Mouse (Mus musculus): ENCODE measurements around the gene Ddx39b. TPM values are rescaled to one million over a fixed set of nuclear protein-coding genes. Genes with fewer than 3 reads are reported as not detected.
A peak's percentile ranks its signal among the peaks of the same experiment; 100 is the strongest.
"Not testable (repeated sequence)": the region's sequence is repeated elsewhere in the genome, so short reads cannot be mapped to it uniquely, and the experiment has no call there.

Gene Ddx39b
- polyA plus RNA-seq, 1 experiment from 2014 or later: 488 TPM

DNA sequence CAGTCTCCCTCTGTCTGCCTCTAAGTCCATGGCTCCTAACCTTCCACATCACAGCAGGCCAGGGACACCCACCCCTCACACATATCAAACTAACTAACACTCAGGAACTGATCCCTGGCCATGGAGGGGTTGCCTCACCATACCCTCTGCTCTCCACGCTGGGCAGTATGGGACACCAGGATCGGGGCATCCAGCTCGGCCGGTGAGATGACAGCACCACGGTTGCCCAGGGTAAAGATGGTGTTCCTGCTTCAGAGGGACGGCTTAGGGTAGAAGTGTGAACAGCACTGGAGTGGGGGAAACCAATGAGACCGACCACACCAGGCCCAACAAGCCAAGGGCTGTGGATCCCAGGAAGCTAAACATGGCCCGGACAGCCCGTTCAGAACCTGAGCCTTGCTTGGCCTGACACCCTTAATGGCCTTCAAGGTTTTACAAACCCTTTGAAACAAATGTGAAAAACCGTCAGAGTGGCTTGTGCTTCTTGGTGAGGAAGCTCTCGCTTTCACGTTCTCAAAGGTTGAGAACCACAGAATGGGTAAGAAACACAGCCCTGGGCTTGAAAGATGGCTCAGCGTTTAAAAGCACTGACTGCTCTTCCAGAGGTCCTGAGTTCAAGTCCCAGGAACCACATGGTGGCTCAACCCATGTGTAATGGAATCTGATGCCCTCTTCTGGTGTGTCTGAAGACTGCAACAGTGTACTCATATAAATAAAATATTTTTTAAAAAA, 37.6 kb downstream of the Ddx39b start:
- Histone ChIP-seq H3K4me1 (no peaks in the 10 kb centered on the region), H3K4me3 (no peak overlapping the region), H3K27me3 (peaks cover 24% of the 10 kb centered on the region), H3K27ac (no peak overlapping the region), H3K4me2 (replicated peaks) (no peak overlapping the region), H3K36me3 (no peaks in the 10 kb centered on the region), H3K9me3 (replicated peaks) (no peaks in the 10 kb centered on the region), H3K9ac (no peak overlapping the region)
- no peak for ATAC-seq (ENCODE audit: low FRiP score)
- 86% methylated on average over 13 of the region's 13 CpGs for WGBS

DNA sequence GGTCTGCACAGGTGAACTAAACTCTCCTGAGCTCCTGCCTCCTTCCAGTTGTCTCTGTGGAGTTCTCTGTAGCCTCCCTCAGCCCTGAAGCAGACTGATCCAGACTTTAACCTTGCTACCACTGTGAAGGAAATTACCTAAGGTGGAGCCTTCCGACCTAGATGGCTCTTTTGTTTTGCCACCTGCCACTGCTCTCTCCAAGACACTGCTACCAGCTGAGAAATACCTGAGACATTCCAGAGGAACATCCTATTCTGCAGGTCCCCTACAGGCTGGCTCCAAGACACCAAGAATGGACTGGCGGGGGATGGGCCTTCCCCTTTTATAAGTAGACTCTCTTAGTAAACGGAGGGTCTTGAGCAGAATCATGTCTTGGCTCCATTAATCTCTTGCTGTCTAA, 38.7 kb downstream of the Ddx39b start:
- Histone ChIP-seq H3K27me3 (peaks cover 21% of the 10 kb centered on the region), H3K4me2 (replicated peaks) (no peak overlapping the region), H3K9ac (no peak overlapping the region), H3K4me3 (no peak overlapping the region), H3K4me1 (no peaks in the 10 kb centered on the region), H3K36me3 (no peaks in the 10 kb centered on the region), H3K9me3 (replicated peaks) (no peaks in the 10 kb centered on the region), H3K27ac (no peak overlapping the region)
- ATAC-seq (ENCODE audit: low FRiP score): no peak
- WGBS: 71% methylated on average over 3 of the region's 3 CpGs

DNA sequence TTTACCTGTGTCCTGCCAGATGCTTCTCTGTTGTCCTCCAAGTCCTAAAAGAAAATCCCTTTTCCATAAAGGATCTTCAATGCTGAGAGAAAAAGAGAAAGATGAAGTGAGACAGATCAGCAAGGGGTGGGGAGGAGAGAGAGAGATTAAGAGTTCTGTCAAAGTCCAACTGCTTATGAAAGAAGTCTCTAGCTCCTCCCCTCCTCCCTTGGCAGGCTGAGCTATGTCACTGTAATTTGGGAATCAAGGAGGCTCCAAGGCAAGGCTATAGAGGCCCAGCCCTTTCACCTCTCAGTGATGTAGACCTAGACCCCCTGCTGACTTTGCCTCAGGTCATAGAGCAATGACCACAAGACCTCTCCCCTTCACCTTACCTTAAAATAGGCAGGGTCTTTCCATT, 43.9 kb downstream of the Ddx39b start:
- Histone ChIP-seq H3K36me3 (no peaks in the 10 kb centered on the region), H3K4me3 (no peak overlapping the region), H3K4me1 (no peaks in the 10 kb centered on the region), H3K27me3 (no peaks in the 10 kb centered on the region), H3K27ac (no peak overlapping the region), H3K4me2 (replicated peaks) (no peak overlapping the region), H3K9me3 (replicated peaks) (no peaks in the 10 kb centered on the region), H3K9ac (no peak overlapping the region)
- ATAC-seq (ENCODE audit: low FRiP score): no peak

DNA sequence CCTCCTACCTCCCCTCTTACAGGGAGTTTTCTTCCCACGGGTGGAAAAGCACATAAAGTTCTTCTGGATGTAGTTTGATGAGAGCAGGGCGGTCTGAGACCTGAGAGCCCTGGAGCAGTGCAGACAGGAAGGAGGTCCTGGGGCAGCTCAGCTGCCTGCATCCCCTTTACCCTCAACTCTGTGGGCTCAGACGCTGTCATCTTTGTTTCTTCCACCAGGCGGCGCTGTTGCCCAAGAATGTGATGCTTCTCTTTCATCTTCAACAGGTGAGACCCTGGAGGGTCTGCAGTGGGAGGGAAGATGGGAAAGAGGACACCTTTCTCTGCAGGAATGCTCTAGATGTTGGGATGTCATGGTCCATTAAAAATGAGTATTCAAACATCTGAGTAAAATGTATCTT, 54.2 kb downstream of the Ddx39b start:
- H3K36me3 ChIP-seq; H3K9ac ChIP-seq; H3K4me2 ChIP-seq (replicated peaks); H3K27me3 ChIP-seq; ATAC-seq (ENCODE audit: low FRiP score); H3K27ac ChIP-seq; H3K4me1 ChIP-seq; H3K9me3 ChIP-seq (replicated peaks); H3K4me3 ChIP-seq: not testable (repeated sequence)
- WGBS: 3% methylated on average over 5 of the region's 5 CpGs

DNA sequence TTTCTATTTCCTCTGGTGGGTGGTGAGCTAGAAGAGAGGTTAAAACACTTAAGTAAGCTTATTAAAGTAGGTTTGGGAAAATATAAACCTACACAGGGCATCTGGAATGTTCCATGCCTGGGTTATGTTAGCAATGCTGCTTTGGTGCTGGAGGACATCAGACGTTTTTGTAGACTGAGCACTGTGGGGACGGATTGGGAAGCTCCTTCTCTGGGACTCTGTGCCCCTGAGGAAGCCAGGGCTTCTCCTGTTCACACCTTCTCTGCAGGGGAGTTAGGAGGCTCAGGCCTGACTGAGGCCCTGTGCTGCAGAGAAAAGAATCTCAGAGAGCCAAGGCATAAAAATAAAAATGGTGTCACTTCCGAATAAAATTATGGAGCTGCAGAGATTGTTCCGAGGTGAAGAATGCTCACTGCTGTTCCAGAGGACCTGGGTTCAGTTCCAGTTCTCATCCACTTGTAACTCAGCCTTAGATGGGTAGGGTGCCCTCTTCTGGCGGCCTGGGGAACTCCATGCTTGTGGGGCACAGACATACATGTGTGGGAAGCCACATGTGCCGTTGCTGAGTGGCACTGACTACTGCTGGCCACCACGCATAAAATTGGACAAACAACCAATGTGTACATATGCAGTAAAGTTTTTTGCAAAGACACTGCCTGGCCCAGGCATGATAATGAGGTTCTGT, 58.9 kb downstream of the Ddx39b start:
- WGBS: 86% methylated on average over 7 of the region's 7 CpGs
- H3K4me3 ChIP-seq; H3K9ac ChIP-seq; H3K9me3 ChIP-seq (replicated peaks); H3K4me2 ChIP-seq (replicated peaks); H3K27me3 ChIP-seq; H3K36me3 ChIP-seq; H3K27ac ChIP-seq; H3K4me1 ChIP-seq; ATAC-seq (ENCODE audit: low FRiP score): not testable (repeated sequence)

DNA sequence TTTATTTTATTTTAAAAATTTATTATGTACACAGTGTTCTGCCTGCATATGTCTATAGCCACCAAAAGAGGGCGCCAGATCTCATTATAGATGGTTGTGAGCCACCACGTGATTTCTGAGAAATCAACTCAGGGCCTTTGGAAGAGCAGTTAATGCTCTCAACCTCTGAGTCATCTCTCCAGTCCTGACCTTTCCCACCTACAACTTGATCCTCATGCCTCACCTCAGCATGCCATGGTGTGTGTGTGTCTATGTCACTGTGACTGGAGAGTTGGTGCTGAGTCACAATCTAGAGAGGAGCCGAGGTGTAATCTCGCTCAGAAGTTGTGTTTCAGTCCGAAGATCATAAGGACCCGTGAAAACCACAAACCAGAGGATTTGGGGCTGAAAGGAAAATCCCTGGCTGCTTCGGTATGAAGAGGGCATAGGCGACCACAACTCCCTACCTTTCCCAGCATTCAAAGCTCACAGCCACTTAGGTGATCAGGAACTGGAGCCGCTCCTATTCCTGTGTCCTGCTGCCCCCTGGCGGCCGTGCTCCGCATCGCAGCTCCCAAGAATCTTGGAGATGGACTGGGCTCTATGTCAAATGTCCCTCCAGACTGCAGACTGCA, 60.2 kb downstream of the Ddx39b start:
- H3K36me3 ChIP-seq: no peaks in the 10 kb centered on the region
- H3K4me2 ChIP-seq (replicated peaks): no peak overlapping the region
- no peak for ATAC-seq (ENCODE audit: low FRiP score)
- H3K9me3 ChIP-seq (replicated peaks): no peaks in the 10 kb centered on the region
- H3K27me3 ChIP-seq: no peaks in the 10 kb centered on the region; the same call in 1 of the 2 replicates
- 25% methylated on average over 13 of the region's 13 CpGs for WGBS
- no peak overlapping the region for H3K9ac ChIP-seq
- no peak overlapping the region for H3K4me3 ChIP-seq
- no peak overlapping the region for H3K27ac ChIP-seq
- no peaks in the 10 kb centered on the region for H3K4me1 ChIP-seq

DNA sequence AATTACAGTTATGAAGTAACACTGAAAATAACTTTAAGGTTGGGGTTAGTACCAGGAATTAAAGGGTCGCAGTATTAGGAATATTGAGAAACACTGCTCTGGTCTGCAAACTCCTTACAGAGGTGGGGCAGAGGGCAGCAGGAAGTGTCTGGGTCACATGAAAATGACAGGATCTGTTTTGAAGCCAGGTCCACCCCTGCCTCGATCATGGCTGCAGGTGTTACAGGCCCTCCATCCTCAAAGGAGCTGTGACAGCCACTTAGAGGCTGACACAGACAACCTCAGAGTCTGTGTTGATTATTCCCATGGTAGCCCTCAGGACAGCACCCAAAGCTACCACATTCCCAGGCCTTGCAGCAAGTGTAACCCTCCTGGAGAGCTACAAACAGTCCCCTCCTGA, 61.7 kb downstream of the Ddx39b start:
- no peak overlapping the region for H3K27ac ChIP-seq
- no peaks in the 10 kb centered on the region for H3K9me3 ChIP-seq (replicated peaks)
- 84% methylated on average over 2 of the region's 2 CpGs for WGBS
- no peak overlapping the region for H3K4me3 ChIP-seq
- no peaks in the 10 kb centered on the region for H3K4me1 ChIP-seq
- H3K27me3 ChIP-seq: no peaks in the 10 kb centered on the region; the same call in 1 of the 2 replicates
- no peak overlapping the region for H3K9ac ChIP-seq
- H3K4me2 ChIP-seq (replicated peaks): no peak overlapping the region
- no peak for ATAC-seq (ENCODE audit: low FRiP score)
- H3K36me3 ChIP-seq: no peaks in the 10 kb centered on the region

Small RNA genes within 50 kb of the gene (microRNA-seq; reads per million reads assigned to microRNA genes)
- gene Mir6973a (not detected), gene Mir6974 (not detected), gene Mir6975 (5.2 reads per million, percentile 13 among the genes with 10 or more reads in this experiment), gene Mir8094 (not detected)

Other genes starting within 250 kb of the Ddx39b start
- gene Vars, start 240.8 kb upstream of the Ddx39b start, polyA plus RNA-seq (2016; fragmentation: Nextera tagmentation; extraction: Ambion mirVana): 109 and 110 TPM in 2 replicates
- 0.12 and 0.20 TPM in 2 replicates for gene Vwa7, start 225.2 kb upstream of the Ddx39b start, polyA plus RNA-seq (2016; fragmentation: Nextera tagmentation; extraction: Ambion mirVana)
- 2.4 and 3.6 TPM in 2 replicates for gene Sapcd1, start 213.7 kb upstream of the Ddx39b start, polyA plus RNA-seq (2016; fragmentation: Nextera tagmentation; extraction: Ambion mirVana)
- 3.0 and 3.1 TPM in 2 replicates for gene Msh5, start 195.0 kb upstream of the Ddx39b start, polyA plus RNA-seq (2016; fragmentation: Nextera tagmentation; extraction: Ambion mirVana)
- 157 and 159 TPM in 2 replicates for gene Clic1, start 191.8 kb upstream of the Ddx39b start, polyA plus RNA-seq (2016; fragmentation: Nextera tagmentation; extraction: Ambion mirVana)
- 512 and 517 TPM in 2 replicates for gene Ddah2, start 182.7 kb upstream of the Ddx39b start, polyA plus RNA-seq (2016; fragmentation: Nextera tagmentation; extraction: Ambion mirVana)
- not detected in 2 replicates for gene Ly6g6c, start 176.4 kb upstream of the Ddx39b start, polyA plus RNA-seq (2016; fragmentation: Nextera tagmentation; extraction: Ambion mirVana)
- gene Mpig6b, start 175.6 kb upstream of the Ddx39b start, polyA plus RNA-seq (2016; fragmentation: Nextera tagmentation; extraction: Ambion mirVana): 0.46 and 0.52 TPM in 2 replicates
- not detected in 2 replicates for gene Ly6g6e, start 164.8 kb upstream of the Ddx39b start, polyA plus RNA-seq (2016; fragmentation: Nextera tagmentation; extraction: Ambion mirVana)
- 2.1 and 2.3 TPM in 2 replicates for gene Ly6g6d, start 163.7 kb upstream of the Ddx39b start, polyA plus RNA-seq (2016; fragmentation: Nextera tagmentation; extraction: Ambion mirVana)
- gene Ly6g6f, start 156.1 kb upstream of the Ddx39b start, polyA plus RNA-seq (2016; fragmentation: Nextera tagmentation; extraction: Ambion mirVana): 0.47 and 0.62 TPM in 2 replicates
- 78.6 and 81.1 TPM in 2 replicates for gene Abhd16a, start 152.5 kb upstream of the Ddx39b start, polyA plus RNA-seq (2016; fragmentation: Nextera tagmentation; extraction: Ambion mirVana)
- not detected in 2 replicates for gene Ly6g5c, start 133.5 kb upstream of the Ddx39b start, polyA plus RNA-seq (2016; fragmentation: Nextera tagmentation; extraction: Ambion mirVana)
- gene Ly6g5b, start 126.3 kb upstream of the Ddx39b start, polyA plus RNA-seq (2016; fragmentation: Nextera tagmentation; extraction: Ambion mirVana): 1.4 and 1.5 TPM in 2 replicates
- 19.8 and 20.8 TPM in 2 replicates for gene Gpank1, start 120.3 kb upstream of the Ddx39b start, polyA plus RNA-seq (2016; fragmentation: Nextera tagmentation; extraction: Ambion mirVana)
- 237 and 276 TPM in 2 replicates for gene Csnk2b, start 119.7 kb upstream of the Ddx39b start, polyA plus RNA-seq (2016; fragmentation: Nextera tagmentation; extraction: Ambion mirVana)
- 7.3 and 7.7 TPM in 2 replicates for gene D17H6S53E, start 115.4 kb upstream of the Ddx39b start, polyA plus RNA-seq (2016; fragmentation: Nextera tagmentation; extraction: Ambion mirVana)
- gene Apom, start 109.7 kb upstream of the Ddx39b start, polyA plus RNA-seq (2016; fragmentation: Nextera tagmentation; extraction: Ambion mirVana): 0.39 TPM in 1 of 2 replicates, not detected in the other
- gene Bag6, start 106.6 kb upstream of the Ddx39b start, polyA plus RNA-seq (2016; fragmentation: Nextera tagmentation; extraction: Ambion mirVana): 87.9 and 88.3 TPM in 2 replicates
- gene Prrc2a, start 76.8 kb upstream of the Ddx39b start, polyA plus RNA-seq (2016; fragmentation: Nextera tagmentation; extraction: Ambion mirVana): 206 and 213 TPM in 2 replicates
- gene Aif1, start 65.7 kb upstream of the Ddx39b start, polyA plus RNA-seq (2016; fragmentation: Nextera tagmentation; extraction: Ambion mirVana): 7.8 and 7.9 TPM in 2 replicates
- gene Lst1, start 53.3 kb upstream of the Ddx39b start, polyA plus RNA-seq (2016; fragmentation: Nextera tagmentation; extraction: Ambion mirVana): 6.1 and 6.9 TPM in 2 replicates
- gene Ltb, start 47.3 kb upstream of the Ddx39b start, polyA plus RNA-seq (2016; fragmentation: Nextera tagmentation; extraction: Ambion mirVana): 0.54 and 0.81 TPM in 2 replicates
- 0.14 TPM in 1 of 2 replicates, not detected in the other for gene Tnf, start 39.7 kb upstream of the Ddx39b start, polyA plus RNA-seq (2016; fragmentation: Nextera tagmentation; extraction: Ambion mirVana)
- not detected in 2 replicates for gene Lta, start 36.4 kb upstream of the Ddx39b start, polyA plus RNA-seq (2016; fragmentation: Nextera tagmentation; extraction: Ambion mirVana)
- gene Gm16181, start 20.9 kb upstream of the Ddx39b start, polyA plus RNA-seq (2016; fragmentation: Nextera tagmentation; extraction: Ambion mirVana): 0.62 TPM in 1 of 2 replicates, not detected in the other
- gene Atp6v1g2, start 8.1 kb upstream of the Ddx39b start, polyA plus RNA-seq (2016; fragmentation: Nextera tagmentation; extraction: Ambion mirVana): 21.1 and 23.0 TPM in 2 replicates
- gene Nfkbil1, start 6.0 kb upstream of the Ddx39b start, polyA plus RNA-seq (2016; fragmentation: Nextera tagmentation; extraction: Ambion mirVana): 12.1 and 12.2 TPM in 2 replicates
- 38.6 and 46.0 TPM in 2 replicates for gene H2-D1, start 21.0 kb downstream of the Ddx39b start, polyA plus RNA-seq (2016; fragmentation: Nextera tagmentation; extraction: Ambion mirVana)
- 0.12 TPM in 1 of 2 replicates, not detected in the other for gene H2-Q1, start 78.7 kb downstream of the Ddx39b start, polyA plus RNA-seq (2016; fragmentation: Nextera tagmentation; extraction: Ambion mirVana)
- gene H2-Q2, start 100.5 kb downstream of the Ddx39b start, polyA plus RNA-seq (2016; fragmentation: Nextera tagmentation; extraction: Ambion mirVana): 0.46 TPM in 1 of 2 replicates, not detected in the other
- gene H2-Q4, start 137.9 kb downstream of the Ddx39b start, polyA plus RNA-seq (2016; fragmentation: Nextera tagmentation; extraction: Ambion mirVana): 1.6 and 1.7 TPM in 2 replicates
- gene H2-Q6, start 183.1 kb downstream of the Ddx39b start, polyA plus RNA-seq (2016; fragmentation: Nextera tagmentation; extraction: Ambion mirVana): 0.10 and 0.42 TPM in 2 replicates
- 3.9 and 4.7 TPM in 2 replicates for gene H2-Q7, start 197.4 kb downstream of the Ddx39b start, polyA plus RNA-seq (2016; fragmentation: Nextera tagmentation; extraction: Ambion mirVana)
- gene H2-Q10, start 228.3 kb downstream of the Ddx39b start, polyA plus RNA-seq (2016; fragmentation: Nextera tagmentation; extraction: Ambion mirVana): 0.10 TPM in 1 of 2 replicates, not detected in the other